Mouse (Mus musculus) c-Kit-positive CD71-negative TER-119-negative erythroid progenitor cells, embryonic 14.5 days (primary cell): ENCODE measurements around the gene Rragd.
"Not testable (repeated sequence)": the region's sequence is repeated elsewhere in the genome, so short reads cannot be mapped to it uniquely, and the experiment has no call there.

Source experiments
- DNase-seq: peaks from one replicate; pipeline ENCODE4 v3.0.0-alpha.2; 2013; ENCODE audit warnings: low read depth

The Rragd gene

DNA sequence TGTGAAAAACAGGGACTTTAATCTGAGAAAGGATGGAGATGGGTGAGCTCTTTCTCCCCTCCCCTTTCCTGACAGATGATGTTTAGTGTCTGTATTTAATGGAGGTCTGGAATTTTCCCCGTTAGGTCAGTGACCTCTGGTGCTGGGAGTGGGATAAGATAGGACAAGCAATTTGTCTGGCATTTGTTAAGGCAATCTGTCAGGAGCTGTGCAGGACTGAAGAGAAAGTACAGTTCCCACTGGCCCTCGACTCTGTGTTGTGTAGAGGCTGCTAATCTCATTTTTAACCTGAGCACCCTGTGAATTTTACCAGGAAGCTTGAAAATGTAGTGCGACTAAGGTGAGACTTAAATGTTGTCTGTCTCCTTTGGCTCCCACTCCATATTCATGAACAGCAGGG is 2.8 kb downstream of the Rragd start:
- DNase-seq, result no peak

DNA sequence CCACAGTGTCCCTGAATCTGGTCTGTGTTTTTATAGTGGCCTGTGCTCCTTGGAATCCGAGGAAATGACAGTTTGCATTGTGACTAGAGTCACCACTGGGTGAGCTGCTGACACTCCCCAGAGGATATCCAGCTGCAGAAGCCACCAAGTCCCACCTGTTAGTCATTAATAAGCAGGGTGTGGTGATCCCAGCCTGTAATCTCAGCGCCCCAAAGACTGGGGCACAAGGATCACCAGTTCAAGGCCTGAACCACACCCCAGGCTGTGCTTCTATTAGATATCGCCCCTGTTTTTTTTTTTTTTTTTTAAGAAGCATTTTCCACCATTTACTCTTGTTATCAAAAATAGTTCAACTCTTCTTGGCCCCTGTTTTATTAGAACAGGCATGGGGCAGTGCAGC is 4.2 kb downstream of the Rragd start:
- DNase-seq, result no peak

DNA sequence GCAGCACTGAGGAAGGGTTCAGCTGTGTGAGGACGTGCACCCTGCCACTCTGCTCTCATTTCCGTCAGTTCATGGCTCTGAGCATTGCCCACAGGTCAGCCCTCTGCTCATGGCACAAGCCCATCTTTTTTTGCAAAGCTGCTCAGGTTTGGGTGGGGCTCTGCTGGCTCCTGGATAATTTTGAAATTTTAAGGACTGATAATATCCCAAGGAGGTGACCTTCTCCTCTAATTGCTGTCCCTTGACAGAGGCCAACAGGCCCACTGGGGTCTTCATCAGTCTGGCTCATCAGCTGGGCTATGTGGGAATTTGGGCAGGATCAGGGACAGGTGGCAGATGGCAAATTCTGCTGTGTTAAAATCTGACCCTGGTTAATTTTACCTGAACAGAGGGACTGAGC is 6.5 kb downstream of the Rragd start:
- DNase-seq, result no peak

DNA sequence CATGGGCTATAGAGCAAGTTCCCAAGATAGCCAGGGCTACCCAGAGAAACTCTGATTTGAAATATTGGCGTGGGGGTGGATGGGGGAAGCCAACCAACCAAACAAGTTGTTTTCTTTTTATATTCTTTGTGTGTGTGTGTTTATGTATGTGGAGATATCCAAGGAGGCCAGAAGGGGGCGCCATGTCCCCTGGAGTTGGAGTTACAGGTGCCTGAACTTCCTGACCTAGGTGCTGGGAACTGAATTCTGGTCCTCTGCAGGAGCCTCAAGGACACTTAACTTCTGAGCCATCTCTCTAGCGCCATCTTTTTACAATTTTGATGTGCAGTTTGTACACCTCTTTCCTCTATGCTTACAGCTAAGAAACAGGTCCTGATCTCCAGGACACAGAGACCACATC is 11.3 kb downstream of the Rragd start:
- DNase-seq, result no peak

DNA sequence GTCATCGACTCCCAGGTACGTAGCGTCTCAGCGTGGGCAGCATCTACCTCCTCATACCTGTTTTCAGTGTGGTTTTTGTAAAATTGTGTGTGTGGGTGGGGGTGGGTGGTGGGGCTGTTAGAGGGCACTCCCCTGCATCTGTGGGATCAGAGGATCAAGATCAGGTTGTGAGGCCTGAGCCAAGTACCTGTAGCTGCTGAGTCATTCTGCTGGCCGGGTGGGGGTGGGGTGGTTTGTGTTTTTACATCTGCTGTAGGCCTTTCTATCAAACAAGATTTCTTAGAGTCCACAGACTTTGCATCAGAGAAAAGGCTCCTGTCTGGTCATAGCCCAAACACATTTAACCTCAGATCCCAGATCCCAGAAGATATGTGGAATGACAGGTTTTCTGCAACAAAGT is 13.2 kb downstream of the Rragd start:
- no peak for DNase-seq

DNA sequence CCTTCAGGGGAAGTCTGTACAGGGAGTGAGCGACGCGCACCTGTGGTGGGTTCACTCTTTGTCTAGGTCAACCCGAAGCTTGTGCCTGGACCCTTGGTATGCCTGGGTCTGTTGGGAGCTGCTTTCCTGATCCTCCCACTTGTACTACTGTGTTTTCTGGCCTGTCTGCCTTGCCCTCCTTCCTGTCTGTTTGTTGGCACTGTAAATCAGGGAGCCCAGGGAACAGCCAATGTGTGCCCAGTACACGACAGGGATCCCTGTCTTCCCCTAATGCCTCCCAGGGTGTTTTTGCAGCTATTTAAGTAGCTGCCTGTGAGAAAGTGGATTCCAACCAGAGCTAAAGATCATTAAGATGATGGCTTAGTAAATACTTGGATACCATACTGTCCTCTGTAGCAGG is 14.7 kb downstream of the Rragd start:
- no peak for DNase-seq

DNA sequence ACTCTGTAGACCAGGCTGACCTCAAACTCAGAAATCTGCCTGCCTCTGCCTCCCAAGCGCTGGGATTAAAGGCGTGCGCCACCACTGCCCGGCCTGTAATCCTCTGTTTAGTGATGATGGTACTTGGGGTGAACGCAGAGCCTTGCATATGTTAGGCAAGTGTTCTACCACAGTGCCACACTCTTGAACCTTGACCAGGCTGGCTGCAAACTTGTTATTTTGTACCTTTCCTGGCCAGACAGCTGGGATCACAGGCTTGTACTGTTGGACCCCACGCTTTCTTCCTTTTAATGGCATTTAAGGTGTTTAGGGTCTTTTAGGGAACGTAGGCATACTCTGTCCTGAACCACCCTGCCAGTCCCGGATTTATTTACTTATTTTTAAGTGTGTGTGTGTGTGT is 16.2 kb downstream of the Rragd start:
- no peak for DNase-seq

DNA sequence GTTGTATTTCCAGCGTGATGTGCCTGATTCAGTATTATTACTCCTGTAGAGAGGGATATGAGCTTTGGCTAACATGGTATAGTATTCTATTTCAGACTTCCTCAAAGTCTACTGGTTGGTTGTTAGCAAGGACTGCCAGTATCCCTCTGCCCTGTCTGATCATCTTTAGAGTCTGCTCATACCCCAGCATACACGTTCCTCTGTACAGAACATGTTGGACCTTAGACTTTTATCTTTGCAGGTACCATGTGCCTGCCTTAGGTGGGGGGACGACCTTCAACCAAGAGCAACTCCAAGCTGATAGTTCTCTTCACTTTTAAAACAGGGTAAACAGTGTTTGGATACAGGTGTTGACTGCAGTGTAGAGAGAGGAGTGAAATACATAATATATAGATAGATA is 19.2 kb downstream of the Rragd start:
- no peak for DNase-seq

DNA sequence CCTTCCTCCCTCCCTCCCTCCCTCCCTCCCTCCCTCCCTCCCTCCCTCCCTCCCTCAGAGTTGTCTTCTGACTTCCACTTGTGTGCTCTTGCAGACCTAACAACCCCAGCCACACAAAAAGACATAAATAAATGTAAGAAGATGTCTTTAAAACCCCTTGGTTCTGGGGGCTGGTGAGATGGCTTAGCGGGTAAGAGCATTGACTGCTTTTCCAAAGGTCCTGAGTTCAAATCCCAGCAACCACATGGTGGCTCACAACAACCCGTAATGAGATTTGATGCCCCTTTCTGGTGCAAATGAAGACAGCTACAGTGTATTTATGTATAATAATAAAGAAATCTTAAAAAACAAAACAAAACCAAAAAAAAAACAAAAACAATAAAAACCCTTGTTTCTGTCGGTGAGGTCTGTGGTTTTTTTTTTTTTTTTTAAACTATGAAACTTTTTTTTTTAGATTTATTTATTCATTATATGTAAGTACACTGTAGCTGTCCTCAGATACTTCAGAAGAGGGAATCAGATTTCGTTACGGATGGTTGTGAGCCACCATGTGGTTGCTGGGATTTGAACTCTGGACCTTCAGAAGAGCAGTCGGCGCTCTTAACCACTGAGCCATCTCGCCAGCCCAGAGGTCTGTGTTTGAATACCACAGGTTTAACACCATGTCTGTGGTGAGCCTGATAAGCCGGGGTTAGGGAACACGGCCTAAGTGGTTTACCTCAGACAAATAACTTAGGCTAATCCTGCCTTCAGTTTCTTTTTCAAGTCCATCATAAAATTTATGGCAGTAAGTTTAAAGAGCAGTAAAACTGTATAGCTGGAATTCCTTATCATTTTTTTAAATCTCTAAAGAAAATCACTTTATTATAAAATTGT is 23.0 kb downstream of the Rragd start:
- DNase-seq, result not testable (repeated sequence)

DNA sequence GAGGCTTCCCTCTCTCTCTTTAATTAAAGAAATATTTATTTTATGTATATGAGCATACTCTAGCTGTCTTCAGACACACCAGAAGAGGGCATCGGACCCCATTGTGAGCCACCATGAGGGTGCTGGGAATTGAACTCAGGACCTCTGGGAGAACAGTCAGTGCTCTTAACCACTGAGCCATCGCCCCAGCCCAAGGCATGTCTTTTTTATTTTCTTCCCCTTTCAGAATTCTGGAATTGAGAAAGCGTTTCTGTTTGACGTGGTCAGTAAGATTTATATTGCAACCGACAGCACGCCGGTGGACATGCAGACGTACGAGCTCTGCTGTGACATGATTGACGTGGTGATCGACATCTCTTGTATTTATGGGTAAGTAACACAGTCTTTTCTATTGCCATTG is 24.0 kb downstream of the Rragd start:
- DNase-seq, result no peak

DNA sequence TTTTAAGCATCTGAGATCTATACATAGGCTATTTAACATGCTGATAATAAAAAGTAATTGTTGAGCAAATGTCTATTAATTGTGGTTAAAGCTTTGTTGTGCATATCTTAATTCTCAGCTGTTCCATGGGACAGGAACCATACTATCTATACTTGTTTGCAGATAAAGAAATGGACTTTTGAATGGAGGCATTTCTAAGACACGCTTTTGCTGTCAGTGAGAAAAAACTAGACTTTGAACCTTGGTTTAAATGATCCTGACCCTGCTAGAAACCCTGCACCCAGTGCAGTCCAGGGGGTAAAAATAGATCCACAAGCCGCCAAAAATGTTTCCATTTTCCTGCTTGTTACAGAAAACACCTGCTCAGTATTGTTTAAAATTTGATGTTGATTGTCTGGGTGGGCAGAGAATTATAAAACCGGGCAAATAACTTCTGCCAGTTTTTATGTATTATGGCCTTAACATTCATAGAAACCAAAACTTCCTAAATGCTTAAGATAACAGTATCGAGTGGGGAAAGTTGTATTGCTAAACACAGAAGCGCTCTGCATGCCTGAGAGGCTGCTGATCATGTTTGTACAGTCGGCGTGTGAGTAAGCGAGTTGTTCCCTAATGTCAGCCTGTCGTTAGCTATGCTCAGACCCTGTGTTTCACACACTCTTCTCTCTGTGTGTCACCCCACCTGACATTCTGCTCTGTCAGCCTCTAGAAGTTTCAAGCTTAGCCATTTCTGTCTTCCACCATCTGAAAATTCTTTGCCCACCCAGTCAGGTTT is 24.8 kb downstream of the Rragd start:
- DNase-seq, result no peak

DNA sequence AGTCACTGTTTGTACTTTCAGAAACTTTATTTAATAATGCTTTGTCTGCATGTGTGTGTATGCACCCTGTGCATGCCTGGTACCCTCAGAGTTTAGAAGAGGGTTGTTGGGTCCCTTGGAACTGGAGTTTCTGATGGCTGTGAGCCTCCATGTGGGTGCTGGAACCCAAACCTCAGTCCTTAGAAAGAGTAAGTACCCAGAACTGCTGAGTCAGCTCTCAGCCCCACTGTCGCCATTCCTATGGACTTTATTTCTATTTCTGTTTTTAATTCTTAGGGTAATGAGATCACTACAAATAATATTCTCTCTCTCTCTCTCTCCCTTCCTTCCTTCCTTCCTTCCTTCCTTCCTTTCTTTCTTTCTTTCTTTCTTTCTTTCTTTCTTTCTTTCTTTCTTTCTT is 27.2 kb downstream of the Rragd start:
- no peak for DNase-seq

DNA sequence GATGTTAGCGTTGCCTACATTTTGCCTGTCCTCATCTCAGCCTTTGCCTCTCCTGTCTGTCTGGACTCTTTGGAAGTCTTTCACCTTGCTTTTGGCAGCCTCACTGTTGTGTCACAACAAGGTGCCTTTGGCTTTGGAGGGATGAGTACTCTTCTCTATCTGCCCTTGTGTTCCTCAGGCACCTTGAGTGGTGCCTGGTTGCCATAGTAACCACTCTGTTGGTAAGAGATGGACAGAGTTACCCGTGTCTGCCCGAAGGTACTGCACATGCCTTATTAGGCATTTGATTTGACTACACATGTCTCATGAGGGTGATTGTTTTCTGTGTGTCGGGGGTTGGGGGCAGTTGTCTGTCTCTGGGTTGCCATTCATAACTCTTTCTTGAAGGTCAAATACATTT is 29.6 kb downstream of the Rragd start:
- DNase-seq, result no peak

DNA sequence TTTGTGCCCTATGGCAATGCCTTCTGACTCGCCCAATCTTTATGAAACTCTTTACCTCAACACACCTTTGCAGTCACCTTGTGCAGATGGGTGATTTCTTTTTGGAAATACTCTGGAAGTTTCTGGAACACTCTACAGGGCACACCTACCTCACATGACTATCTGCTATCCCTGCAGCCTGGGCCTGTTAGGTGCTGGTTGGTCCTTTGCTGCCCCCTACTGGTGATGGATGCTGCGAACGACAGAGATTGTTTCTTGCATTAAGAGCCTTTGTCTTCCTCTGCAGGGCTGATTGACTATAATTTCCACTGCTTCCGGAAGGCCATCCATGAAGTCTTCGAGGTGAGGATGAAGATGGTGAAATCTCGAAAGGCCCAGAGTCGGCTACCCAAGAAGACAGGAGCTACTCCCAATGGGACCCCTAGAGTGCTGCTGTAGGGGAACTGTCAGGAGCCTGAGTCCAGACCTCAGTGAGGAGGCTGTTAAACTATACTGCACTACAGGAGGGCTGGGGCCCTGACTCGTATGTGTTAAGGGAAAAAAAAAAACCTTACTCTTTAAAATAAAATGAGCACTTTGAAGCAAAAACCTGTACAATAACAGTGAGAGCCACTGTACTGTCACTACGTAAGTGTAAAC is 35.6 kb downstream of the Rragd start:
- DNase-seq, result peak; percentile 68

DNA sequence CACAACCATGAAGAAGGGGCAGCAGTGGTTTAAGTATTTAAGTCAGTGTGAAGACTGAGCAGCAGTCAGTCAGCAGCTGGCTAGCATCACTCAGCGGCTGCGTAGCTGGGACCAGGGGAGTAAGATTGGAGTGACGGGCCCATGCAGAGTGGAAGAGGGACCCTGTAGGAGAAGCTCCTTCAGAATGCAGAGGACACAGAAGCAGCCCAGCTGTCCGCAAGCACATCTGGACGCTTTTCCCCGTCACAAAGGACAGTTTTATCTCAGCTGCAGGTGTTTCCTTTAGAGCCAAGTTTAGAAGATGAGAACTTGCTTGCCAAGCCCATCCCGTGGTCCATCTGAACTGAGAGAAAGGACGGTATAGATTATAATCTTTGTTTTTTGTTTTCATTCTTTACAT is 41.6 kb downstream of the Rragd start:
- no peak for DNase-seq

DNA sequence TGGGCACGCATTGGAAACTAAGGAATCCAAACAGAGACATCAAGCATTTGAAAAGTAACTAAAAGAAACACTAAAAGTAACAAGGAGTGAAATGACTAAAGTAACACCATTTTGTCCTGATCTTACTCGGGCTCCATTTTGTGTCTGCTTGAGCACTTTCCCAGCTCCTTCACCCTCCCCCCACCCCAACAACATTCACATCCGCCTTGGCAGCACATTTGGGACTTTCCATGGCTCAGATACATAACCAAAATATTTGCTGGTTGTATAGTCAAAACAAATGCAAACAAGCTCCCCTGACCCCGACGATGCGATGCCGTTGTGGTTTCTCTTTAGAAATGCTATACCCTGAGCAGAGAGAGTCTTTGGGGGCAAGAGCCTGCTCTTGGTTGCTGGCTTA is 46.3 kb downstream of the Rragd start:
- DNase-seq, result no peak

DNA sequence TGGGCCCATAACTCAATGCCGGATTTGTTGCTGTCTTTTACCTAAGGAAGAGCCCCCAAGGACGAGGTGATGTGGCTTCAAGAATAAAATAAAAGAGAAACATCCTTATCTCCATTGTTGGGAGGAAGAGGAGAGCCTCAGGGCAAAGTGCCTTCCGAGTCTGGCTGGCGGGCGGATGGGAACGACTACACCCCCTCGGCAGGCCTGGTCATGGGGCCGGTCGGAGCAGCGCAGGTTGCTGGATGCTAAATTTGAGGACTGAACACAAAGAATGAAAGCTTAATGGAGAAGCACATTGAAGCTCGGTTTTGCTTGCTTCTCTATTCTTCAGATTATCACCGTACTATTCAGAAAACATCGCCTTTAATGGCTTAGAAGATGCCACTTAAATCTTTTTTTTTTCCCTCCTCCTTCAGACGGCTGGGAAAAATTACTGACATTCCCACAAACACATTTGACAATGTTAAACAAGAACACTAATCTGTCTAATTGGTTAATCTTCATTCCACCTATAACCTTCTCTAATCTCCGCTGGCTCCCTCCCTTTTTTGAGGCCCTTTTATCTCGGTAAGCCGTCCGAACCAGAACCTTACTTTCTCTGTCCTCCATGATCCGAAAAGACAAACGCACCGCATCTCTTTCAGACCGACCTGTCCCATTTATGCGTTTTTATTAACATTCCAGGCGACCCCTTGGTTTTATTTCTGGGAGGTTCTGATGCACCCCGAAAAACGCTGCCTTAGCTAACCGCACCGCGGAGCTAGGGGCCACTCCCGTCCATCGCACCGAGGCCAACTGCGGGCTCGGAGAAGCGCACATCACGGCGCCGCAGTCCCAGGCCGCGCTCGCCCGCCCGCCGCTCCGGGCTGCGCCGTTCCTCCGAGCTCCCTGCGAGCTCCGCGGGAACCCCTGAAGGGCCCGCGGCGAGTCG is 47.7 kb downstream of the Rragd start:
- no peak for DNase-seq

DNA sequence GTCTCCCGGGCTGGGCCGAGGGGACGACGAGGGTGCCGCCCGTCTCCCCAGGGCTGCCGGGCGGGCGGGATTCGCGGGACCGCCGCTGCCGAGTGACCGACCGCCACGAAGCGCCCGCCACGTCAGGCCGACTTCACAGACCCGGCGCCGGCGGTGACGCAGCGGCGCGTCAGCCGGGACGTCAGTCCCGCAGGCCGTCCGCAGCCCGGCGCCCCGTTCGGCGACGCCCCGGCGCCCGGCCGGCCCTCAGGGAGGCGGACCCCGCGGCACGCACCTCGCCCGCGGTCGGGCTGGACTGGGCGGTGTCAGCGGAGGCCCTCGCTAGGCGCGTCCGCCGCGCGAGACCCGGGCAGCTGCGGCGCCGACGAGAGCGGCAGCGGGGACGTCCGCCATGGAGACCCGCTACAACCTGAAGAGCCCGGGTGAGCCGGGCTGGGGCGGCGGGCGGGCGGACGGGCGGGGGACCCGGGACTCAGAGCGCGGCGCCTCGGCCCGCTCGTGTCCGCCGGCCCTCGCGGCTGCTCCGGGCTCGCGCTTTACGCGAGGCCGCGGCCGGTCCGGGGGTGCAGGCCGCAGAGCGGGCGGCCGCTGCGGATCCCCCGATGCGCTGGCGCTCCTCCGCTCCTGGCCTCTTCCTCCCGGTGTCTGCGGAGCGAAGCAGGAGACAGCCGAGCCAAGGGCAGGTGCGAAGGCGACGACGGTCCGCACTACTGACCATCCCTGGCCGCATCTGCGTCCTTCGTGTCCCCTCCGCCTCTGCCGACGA is 48.5 kb downstream of the Rragd start, which contains the start of gene Ube2j1:
Gene Ube2j1 (plus strand): TSS at position 222 of the 766 bp plus-strand sequence.
- DNase-seq, result peak; percentile 53

DNA sequence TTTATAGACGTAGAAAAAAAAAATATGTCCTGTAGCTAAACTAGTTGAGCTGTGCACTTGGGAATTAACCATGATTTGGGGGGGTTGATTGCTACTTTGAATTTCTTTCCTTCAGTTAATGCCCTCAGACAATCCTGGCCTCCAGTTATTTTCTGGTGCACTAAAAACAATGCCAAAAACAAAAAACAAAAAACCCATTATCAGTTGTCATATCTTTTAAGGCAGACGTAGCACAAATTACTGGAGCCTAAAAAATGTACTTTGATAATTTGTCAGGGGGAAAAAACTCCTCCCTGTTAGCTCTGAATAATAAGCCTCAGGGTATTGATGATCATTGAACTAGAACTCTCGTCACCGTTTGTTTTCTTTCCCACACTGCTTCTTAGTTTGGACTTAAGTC is 49.2 kb downstream of the Rragd start:
- no peak for DNase-seq

DNA sequence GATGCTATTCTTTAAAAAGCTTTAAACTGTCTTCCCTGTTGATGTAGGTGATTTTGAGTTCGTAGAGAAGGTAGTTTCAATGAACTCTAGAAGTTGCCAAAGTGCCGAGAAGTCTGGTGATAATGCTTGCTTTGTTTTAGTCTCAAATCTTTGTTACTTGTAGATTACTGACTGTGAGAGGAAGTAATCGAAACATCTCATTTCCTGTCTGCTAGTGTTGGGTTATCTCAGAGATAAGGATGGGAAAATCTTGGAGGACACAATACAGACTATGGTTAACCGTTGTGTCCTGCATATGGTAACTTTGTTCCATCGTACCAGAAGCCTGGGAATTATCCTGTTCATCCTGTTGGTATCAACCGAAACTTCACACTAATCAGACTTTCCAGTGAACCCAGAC is 50.7 kb downstream of the Rragd start:
- no peak for DNase-seq

DNA sequence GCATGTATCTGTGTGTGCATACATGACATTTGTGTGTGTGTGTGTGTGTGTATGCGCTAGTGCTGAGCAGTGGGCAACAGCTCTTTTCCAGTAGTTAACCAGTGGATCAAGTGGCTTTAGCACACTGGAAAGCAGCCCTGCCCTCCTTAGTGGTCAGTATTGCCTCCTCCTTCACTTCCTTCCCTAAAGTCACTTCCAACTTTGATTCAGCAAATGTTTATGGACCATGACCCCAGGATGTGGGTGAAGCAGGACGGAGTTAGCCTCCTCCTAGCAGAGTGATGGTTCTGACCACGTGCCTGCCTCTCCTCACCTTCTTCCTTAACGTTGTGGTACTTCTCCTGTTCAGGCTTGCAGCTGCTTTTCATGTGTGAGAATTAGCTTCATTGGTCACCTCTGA is 57.0 kb downstream of the Rragd start:
- no peak for DNase-seq
